Mouse (Mus musculus) kidney, adult 8-10 months (tissue): Measurements from ENCODE around the gene Sufu.

Source experiments
- DNase-seq, 2 experiments: peaks; one replicate each; pipeline ENCODE4 v3.0.0; 2022

Gene Sufu

DNA sequence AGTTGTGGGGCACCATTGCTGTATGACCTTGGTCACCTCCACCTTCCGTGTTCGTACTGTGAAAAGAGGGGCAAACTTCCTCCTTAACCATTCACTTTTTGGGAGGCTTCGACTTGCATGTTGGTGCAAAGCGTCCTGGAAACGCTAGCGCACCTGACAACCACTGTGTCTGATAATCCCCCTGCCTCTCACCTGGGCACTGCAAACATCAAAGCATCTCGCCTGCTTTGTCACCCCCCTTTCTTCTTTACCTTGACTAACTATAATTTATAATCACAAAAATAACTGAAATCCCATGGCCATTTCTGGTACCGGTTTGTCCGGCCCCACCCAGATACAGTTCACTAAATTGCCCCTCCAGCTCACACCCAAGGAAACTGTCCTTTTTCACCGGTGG is 2.0 kb upstream of the Sufu start:
- DNase-seq: no peak

DNA sequence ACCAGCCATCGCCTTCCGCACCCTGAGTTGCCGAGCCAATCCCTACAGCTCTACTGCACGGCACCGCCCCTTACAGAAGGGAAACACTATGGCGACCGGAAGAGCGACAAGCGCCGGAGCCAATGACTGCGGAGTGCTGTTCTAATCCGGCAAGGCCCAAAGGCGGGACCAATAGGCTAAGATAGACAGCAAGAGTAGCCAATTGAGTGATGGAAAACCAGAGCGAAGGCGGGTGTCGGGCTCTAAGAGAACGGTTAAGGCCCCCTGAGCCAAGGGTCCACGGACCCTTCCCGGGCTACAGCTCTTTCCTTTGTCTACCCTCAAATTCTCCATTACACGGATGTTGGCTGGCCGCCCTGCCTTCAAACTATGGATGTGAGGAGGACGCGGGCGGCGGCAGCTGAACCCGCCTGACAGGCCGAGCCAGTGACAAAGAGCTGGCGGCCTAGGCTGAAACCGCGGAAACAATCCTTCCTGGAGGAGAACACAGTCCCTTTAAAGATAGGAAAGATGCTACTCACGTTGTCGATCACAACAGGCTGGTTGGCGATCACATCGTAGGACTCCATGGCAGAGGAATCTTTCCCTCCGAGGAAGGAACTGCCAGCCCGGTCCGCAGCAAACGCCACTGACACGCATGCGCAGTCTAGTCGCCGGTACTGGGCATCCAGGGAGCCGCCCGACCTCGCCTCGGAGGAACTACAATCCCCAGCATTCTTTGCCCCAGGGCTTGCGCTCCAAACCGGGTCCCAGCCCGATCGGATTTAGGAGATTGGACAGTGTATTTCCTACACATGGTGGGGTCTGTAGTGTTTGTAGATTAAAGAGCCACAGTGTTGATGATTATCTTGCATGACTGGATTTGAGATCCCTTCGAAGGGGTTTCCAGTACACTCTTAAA is 1.3 kb upstream of the Sufu start, which contains the start of gene Actr1a:
Actr1a (minus strand) TSS at position 640 of the 901 bp plus-strand sequence.
- DNase-seq: peak; percentile 98

DNA sequence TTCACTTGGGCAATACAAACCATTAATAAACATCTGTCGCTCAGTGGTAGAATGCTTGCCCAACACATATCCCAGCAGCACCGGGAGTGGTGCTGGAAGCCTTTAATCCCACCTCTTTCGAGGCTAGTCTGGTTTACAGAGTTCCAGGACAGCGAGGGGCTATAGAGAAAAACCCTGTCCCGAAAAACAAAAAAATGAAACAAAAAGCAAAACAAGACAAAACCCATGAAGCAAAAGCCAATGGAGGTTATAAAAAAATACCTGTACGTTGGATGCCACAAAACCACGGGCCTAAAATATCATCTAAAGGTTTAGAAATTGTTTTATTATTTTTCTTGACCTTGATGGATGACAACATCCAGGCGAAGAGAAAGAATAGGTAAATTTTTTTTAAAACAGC is 587 bp upstream of the Sufu start:
- no peak for DNase-seq

DNA sequence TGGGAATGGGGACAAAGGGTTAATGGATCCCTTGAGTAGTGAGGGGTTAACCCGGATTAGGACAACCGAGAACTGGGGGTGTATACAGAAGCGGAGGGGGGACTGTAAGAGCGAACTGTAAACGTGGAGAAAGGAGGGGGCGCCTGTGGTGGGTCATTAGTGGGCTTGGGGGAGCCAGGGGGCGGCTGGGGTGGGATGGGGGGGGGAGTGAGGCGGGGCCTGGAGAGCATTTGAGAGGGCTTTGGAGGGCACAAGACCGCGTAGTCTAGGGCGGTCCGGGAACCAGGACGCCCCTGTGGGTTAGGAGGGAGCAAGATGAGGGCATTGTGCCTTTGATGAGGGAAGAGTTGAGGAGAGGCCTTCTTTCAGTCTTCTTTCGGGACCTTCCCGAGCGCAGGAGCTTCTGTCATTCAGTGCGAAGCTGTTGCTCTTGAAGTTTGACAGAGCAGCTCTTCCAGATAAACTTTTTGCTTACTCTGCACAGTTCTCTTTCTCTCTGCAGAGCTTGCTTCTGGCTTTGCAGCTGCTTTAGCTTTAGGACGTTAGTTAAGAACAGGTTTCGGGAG is 823 bp downstream of the Sufu start:
- DNase-seq: no peak

DNA sequence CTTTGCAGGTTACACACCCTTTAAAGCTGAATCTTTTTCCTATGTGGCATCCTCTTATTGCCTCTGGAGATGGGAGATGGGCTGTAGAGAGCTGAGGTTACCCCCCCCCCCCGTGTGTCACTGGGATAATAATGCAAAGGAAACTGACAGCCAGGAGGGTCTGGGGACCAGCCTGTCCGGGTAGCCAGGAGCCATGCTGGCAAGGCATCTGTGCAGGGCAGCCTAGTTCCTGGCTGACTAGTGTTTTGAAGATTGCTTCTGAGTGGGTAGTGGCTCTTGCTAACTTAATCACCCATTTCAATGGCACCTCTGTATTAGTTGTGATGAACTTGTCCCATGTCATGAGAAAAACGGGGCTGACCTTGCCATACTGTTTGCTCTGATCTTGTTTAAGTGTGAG is 1.7 kb downstream of the Sufu start:
- no peak for DNase-seq

DNA sequence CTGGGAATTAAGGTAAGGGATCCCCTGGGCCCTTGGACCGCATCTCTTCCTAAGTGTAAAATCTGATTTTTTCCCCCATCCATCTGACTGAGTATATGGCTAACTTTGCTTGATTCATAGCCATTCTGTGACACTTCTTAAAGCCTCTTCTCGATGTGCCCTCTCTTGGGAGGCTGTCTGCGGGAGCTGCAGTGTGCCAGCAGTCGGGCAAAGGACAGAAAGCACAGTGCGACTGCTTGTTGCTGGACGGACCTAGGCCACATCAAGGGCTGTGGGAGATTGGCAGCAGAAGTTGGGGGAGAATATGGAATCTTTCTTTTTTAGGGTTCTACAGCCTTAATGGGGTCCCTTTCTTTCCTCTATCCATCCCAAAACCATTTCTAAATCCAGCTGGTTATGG is 2.7 kb downstream of the Sufu start:
- DNase-seq: no peak

DNA sequence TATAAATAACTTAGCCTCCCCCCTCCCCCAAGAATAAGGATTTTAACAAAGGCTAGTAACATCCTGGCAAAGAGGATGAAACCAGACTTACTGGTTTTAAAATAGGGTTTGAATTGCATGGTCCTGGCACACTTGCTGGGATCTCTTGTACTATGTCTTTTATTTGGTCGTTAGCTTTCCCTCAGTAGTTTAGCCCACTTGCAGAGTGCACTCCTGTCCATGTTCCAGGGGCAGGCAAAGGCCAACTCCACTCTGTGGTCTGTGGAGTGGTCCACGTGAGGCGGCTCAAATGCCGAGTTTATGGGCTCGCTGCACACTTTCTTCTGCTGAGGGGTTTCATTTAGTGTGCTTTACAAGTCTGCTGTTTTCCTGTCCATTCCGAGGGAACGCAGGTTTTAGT is 3.2 kb downstream of the Sufu start:
- DNase-seq: peak in 1 of 2 experiments; percentile 48

DNA sequence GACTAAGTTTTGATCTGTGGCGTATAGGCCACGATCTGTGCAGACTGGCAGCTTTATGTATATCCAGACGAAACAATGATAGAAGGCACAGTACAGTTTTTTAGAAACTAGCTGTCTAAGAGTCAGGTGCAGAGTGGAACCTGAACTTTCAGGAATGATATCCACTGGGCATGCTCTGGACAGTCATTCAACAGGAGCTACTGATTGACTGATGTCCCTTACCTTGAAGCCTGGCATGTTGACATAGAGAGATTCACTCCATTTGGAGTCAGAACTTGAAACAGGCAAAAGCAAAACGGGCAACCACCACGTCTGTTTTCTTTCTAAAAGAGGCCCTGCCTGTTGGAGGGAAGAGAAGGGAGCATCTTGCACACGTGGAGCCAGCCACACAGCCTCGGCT is 3.9 kb downstream of the Sufu start:
- DNase-seq: no peak

DNA sequence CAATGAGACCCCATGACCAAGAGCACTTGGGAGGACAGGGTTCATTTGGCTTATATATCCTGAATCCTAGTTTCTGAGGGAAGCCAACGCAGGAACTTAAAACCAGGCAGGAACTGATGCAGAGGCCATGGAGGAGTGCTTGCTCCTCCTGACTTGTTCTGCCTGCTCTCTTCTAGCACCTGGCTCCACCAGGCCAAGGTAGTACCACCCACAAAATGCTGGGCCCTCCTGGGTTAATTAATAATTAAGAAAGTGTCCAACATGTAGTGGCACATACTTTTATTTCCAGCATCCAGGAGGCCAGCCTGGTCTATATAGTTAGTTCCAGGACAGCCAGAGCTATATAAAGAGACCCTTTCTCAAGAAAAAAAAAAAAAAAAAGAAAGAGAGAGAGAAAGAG is 7.3 kb downstream of the Sufu start:
- no peak for DNase-seq

DNA sequence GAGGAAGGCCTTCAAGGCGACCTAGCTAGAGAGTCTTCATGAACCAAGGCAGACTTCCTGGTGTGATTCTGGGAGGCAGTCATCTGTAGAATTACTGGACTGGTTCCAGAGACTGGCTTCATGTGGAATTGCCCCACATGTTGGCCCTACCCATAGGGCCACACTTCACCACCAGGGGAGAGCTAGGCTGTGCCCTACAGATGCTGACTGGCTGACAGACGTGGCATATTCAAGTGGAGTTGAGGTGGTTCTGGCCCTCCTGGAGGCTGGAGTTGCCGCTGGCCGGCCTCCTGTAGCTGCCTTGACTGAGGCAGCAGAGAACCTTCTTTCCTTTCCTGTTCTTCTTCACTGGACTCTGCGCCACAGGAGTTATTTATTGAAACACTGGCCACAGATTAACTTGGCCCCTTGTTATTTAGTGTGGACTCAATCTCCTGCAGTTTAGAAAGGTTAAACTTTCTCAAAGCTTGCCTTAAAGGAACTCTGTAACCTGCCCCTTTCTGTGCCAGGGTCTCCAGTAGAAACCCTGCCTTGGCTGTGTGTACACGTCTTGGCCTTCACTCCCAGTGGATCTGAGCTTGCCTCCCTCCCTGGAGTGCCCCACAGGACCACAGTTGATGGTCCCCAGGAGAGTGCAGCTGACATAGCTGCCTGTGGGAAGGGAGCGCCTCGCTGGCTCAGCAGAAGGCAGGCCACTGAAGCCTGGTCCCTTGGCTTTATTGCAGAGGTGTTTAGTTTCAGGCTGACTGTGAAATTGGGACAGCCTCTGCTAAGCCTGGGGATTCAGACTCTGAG is 10.1 kb downstream of the Sufu start:
- peak; percentile 87 to 93 for DNase-seq

DNA sequence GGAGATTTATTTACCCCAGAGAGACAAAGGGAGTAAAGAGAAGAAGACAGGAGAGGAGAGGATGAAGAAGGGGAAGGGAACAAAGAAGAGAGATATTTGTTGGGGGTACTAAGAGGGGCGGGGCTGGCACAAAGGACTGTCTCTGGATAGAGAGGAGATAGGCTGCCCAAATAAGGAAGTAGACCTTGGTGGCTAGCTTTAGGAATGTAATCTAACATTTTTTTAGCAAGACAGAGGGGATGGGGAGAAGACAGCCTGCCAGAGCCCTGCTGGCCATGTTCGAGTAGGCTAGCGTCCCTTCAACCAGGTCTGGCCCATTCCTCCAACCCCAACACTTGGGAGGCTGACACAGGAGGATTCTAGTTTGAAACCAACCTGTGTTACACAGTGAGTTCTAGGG is 12.8 kb downstream of the Sufu start:
- no peak for DNase-seq

DNA sequence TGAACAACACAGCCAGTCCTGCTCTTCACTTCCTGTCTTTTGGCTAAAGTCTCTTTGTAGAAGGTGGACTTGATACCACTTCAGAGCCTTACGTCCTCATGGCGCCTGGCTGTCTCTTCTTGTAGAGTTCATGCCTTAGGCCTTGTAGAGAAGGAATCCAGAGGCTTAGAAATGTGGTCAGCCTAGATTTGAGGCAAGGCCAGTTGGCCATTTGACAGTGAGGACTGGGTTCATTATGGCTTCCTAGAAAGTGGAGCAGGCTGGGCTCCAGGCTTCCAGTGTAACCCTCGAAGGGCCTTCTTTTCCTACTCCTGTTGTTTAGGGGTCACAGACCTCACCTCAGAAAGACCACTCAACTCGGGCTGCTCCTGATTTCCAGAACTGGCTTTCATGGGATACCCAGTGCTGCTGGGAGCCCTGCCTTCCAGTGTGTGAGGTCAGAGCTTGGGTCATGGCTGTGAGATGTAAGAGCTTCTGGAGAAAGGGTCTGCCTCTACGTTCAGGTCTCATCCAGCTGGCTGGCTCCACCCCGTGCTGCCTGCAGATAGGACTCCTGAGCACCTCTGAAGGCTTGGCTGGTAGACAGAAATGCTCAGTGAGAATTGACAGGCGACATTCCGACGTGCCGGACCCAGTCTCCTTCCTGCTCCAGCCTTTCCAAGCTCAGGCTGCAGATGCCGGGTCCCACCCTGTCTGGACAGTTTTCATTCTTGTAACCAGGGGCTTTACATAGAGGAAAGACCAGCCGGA is 15.5 kb downstream of the Sufu start:
- no peak for DNase-seq

DNA sequence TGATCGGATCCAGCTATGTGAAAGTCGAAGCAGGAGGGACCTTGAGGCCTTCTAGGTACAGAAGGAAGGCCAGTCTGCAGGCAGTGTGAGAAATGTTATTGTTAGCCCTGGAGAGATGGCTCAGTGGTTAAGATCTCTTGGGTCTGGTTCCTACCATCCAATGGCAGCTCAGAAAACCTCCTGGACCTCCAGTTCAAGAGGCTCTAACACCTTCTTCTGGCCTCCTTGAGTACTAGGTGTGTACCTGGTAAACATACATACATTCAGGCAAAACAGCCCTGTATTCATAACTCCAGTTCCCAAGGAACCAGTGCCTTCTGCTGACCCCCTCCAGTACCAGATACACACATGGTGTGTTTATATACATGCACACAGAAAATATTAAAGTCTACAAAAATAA is 17.3 kb downstream of the Sufu start:
- DNase-seq: no peak

DNA sequence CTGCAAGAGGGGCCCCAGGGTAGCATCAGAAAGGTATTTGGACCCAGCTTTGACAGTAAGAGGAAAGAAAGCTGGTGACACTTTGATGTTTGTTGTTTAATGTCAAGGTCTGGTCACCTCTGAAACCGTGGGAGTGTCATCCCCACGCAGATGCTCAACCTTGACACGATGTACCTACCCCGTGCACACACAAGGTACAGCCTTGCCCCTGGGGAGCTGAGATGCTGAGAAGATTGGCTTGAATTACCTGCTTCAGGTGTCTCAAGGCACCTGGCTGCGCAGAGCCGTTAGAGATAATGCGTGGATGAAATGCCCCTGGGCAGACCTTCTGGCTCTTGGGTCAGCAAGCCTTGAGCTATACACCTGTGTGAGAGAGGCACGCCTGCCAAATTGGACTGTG is 17.8 kb downstream of the Sufu start:
- no peak for DNase-seq

DNA sequence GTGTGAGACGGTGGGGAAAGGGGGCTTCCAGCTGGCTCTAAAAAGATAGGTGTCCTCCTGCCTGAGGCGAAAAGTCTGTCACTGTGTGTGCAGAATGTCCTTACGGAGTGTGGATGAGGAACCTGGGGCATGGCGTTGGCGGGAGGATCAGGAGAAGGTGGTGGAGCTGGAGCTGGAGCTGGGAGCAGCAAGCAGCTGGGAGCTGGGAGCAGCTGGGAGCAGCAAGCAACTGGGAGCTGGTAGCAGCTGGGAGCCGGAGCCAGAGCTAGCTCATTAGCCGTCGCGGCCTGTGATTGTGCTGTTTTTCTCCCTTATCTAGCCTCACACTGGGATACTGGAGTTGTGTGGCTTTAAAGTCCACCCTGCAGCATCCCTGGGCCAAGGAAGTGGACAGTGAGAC is 19.6 kb downstream of the Sufu start:
- no peak for DNase-seq

DNA sequence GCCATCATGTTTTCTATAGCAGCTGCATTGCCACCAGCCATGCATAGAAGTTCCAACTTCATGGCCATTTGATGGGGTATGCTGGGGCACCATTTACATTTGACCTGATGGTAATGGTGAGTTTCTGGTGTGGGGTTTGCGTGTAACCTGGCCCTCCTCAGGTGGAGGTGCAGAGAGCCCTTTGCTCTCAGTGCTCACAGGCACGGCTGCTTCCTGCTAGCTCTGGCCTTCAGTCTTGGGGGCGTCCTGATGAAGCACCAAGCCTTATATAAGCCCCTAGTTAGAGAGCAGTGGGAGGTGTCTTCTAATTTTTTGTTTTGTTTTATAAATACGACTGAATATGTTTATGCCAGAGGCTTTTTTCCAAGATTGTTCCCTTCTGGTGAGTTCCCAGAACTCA is 21.4 kb downstream of the Sufu start:
- no peak for DNase-seq

DNA sequence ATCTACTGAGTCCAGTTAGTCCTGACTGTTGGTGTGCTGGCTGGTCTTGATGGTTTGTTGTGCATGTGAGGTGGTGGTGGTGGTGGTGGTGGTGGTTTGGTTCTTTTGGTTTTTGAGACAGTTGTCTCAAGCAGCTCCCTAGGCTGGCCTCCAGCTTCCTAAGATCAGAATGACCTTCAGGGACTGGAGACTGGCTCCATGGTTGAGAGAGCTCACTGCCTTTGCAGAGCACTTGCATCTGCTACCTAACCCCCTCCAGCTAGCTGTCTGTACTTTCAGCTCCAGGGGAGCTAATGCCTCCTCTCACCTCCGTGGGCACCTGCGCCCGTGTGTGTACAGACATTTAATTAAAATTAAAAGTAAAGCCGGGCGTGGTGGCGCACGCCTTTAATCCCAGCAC is 23.7 kb downstream of the Sufu start:
- peak in 1 of 2 experiments; percentile 31 for DNase-seq

DNA sequence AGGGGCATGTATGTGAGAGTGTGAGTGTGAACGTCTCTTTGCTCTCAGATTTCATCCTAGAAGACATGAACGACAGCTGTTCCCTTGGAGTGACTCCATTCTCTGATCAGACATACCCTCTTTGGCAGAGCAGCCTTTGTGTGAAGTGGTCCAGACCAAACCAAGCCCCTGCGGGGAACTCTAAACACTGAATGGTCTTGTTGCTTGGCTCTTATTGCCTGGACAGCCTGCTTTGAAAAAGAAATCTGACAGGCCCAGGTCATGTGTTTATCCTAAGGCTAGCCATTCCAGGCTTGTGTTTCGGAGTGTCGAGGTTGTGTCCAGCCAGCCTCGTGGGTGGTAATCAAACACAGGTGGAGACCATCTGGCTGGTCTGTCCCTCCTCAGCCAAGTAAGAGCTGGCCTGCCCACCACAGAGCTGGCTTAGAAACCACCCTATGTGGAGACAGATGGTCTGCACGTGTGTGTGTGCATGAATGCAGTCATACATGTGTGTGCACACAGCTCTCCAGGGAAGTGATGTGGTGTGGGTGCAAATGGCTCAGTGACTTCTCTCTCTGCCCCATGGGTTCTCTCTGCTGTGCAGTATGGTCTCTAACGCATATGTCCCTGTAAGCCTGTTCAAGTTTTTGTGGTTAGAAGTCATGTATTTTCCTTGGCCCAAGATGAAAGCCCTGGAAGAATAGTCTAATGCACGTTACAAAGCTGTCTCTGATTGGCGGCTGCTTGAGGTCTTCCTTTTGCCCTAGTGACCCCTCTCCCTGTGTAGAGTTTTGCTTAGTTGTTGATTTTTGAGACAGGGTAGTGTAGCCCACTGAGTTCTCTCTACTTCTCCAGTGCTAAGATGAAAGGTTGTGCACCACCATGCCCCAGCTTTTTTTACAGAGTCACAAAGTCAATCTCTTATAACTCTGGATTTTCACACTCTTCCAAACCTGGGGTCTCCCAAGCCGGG is 26.0 kb downstream of the Sufu start:
- DNase-seq: no peak

DNA sequence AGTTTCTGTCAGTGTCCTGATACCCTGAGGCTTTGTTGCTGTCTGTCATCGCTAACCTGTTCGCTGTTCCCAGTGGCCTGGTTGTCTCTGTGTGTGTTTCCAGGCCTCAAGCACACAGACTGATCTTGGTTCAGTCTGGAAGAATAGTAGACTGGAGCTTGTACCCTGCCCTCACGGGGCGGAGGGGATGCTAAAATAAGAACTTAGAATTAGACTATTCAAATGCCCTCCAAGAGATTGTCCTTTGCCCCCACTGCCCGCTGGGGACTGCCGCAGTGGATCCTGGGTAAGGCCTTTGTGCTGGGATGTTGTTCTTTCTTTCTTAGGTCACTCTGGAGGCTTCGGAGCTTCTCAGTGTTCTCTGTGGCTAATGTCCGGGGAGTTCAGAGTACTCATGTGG is 28.6 kb downstream of the Sufu start:
- peak; percentile 89 to 91 for DNase-seq

DNA sequence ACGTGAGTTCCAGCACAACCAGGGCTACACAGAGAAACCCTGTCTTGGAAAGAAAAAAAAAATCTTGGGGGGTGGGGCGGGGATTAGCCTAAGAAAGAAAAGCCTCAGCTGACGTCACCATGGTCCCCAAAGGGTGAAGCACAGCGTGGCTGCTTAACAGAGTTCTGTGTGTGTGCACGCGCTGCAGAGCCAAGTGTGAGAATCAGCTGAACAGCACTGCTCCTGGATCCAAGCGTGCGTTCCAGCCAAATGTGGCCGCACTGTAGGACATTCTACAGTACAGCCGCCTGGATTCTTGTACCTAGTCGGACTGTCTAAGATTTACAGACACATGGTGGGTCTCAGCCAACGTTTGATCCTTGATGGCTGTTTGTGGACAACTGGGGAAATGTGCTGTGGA is 29.8 kb downstream of the Sufu start:
- DNase-seq: no peak

DNA sequence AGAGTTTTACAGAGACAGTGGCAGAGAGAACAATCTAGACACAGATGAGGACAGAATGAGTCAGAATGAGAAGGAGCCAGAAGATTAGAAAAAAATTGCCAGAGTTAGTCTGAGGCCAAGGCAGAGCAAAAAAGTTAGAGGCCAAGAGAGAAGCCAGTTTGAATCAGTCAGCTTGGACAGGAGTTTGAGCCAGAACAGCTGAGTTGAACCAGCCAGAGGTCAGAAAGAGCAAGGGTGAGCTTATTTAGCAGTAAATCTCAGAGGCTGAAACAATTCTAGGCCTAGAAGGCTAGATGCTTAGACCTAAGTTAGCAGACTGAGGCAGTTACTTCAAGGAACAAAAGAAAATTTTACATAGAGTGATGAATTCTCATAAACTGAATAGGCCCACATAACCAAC is 32.6 kb downstream of the Sufu start:
- DNase-seq: peak in 1 of 2 experiments; percentile 41

DNA sequence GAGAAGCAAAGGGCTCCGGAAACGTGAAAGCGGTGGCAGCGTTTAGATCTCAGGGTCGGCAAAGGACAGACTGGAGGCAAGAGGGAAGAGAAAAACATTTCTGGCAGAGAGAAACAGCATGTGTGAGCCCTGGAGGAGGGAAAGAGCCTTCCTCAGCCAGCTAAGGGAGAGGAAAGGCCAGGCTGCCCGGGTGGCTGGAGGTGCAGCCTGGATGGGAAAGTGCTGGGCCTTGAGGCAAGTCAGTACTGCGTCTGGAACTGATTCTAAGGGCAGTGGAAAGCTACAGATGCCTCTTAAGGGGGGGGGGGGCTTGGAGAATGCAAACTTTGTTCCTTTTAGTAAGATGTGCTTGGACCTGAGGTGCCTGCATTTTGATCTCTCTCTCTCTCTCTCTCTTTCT is 37.0 kb downstream of the Sufu start:
- DNase-seq: no peak
